Mouse (Mus musculus): ENCODE data around the gene Syt15.
"Not testable (repeated sequence)": the region's sequence is repeated elsewhere in the genome, so short reads cannot be mapped to it uniquely, and the experiment has no call there.

The Syt15 gene

DNA sequence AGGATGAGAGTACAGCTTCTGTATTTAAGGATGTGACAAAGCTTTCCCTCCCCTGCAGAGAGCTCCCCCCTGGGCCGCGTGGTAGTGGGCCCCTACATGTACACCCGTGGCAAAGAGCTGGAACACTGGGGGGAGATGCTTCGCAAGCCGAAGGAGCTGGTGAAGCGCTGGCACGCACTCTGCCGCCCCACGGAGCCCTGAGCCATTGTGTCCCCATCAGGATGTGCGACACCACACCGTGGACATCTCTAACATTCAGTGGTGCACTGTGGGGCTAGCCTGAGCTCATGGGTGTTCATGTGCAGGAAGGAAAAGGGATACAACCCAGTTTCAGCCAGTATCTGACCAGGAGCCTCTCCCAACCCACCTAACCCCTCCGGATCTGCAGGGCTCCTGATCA, 8.6 kb downstream of the Syt15 start:
- DNase-seq (ENCODE audit: low spot score): no peak

DNA sequence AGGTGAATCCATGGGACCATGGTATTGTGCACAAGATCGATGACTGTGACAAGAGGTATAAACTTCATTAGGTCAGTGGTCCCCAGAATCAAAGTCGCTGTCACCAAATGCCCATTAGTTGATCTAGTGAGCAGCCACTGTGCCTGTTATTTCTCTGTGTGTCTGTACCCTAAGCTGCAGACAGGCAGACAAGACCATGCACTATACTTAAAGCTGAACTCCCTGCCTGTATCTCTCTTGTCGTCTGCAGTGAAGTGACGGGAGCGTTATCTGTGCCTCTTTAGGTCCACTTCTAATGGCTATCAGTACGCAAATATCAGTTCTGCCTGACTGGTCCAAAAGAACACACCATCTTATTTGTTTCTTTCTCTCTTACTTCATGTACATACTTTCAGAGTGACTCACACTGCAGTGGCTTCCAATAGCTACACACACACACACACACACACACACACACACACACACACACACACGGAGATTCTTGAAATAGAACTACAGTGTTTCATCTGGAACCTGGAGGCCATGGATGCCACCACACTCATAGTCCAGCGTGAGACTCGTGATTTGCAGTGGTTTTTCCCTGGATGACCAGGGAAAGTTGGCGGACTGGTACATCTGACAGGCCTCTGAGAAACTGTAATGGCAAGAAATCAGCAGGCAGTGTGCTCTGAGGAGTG, 9.6 kb downstream of the Syt15 start:
- no peak for DNase-seq (ENCODE audit: low spot score)

DNA sequence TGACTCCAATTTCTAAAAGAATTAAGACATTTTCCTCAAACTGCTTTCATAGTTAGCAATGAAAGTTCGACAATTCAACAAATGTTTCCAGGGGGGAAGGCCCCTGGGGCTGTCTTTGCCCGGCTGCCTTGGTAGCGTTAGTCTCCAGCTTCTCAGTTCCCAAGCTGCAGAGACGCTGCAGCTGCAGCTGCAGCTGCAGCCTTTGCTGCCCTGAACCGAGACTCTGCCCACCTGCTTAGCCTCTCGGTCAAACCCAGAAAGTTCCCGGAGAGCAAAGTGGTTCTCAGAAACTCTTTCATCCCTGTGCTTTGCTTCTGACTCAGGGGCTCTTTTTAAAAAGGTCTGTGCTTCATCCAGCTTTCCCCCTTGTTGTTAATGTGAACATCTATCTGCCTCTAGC, 12.9 kb downstream of the Syt15 start:
- DNase-seq (ENCODE audit: low spot score): no peak

DNA sequence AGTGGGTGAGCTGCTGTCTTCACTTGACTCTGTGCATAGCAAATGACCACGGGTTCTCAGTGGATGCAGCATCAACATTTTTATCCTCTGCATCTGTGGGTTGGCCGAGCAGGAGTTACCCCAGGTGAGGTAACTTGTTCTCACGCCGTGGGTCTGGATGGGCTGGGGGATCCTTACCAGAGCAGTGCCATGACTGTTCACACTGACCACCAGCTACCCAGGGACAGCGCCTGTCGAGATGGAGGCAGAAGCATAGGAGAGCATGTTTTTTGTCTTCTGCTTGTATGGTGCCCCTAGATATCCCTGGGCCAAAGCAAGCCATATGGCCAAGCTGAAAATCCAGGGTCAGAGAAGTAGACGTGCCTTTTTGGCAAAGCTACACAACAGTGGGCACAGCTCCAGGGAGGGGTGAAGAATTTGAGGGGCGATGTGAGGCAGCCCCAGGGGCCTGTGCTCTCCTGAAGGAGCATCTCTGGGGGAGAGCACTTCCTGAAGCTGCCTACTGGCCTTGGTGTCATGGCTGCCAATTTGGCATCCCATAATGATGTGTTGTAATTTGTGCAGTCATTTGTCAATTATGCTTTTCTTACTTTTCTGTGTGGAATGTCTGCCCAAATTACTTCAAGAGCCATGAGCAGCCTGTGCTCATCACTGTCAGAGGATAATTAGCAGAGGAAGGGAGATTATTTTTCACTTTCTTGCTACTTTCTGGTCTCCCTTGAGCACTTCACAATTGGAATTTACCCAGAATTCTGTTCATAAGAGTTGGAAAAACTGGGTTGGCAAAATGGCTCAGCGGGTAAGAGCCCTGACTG, 13.7 kb downstream of the Syt15 start:
- no peak for DNase-seq (ENCODE audit: low spot score)

DNA sequence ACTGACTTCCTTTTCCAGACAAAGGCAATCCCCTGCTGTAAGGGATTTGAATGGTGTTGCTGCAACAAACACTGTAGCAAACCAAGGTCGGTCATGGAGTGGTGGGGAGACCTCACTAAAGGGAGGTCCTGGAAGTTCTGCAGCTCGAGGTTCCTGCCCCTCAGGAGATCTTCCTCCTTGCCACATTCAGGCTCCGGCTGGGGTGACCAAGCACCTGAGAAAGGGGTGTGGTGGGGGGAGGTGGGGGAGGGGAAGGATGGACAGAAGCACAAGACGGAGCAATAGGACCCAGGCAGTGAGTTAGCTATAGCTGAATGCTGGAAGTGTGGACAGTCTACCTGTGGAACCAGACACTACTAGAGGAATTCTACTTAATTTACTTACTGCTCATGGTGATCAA, 14.5 kb downstream of the Syt15 start:
- DNase-seq (ENCODE audit: low spot score): no peak

DNA sequence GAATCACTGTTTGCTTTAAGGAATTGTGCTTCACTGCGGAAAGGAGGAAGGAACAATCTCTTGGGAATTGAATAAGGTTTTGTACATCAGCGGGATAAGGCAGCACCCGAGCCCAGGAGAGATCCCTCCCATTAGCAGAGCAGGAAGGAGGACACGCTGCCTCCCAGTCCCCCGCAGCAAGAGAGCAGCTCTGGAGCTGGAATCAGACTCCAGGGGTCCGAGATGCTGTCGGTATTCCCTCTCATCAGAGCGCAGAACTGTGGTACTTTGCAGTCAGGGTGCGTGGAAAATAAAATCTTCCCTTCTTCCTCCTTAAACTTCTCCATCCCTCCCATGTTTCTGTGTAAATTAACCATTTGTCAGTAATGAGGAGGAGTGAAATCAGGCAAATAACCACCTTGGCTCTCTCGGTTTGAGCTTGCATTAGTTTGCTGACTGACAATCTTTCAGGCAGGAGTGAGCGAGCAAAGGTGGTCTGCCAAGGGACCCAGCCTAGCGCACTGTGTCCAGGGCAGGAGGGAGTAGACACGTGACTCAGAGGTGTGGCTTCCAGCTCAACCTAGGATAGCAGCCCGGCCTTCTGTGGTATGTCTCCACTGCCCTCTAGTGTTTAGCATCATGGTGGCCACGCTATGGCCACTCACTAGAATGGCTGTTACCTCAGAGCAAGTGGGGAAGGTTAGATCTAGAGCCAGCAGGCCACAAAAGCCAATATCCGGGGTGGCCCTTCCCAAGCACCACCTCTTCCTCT, 15.4 kb downstream of the Syt15 start:
- peak; percentile 39 for DNase-seq (ENCODE audit: low spot score)

DNA sequence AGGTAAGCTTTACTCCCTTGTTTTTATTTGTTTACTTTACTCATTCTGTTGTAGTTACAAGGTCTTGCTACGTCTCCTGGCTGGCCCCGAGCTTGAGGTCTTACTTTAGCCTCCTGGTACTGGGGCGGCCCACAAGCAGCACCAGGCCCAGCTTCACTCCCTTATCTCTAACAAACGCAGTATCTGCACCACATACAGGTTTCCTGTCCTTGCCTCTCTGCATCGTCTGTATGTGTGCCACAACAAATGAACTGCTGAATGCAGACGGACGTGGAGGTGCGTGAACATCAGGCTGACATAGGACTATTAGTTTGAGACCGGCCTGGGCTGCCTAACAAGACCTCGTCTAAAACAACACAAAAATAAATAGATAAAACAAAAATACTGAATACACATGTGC, 20.9 kb downstream of the Syt15 start:
- DNase-seq (ENCODE audit: low spot score): no peak

DNA sequence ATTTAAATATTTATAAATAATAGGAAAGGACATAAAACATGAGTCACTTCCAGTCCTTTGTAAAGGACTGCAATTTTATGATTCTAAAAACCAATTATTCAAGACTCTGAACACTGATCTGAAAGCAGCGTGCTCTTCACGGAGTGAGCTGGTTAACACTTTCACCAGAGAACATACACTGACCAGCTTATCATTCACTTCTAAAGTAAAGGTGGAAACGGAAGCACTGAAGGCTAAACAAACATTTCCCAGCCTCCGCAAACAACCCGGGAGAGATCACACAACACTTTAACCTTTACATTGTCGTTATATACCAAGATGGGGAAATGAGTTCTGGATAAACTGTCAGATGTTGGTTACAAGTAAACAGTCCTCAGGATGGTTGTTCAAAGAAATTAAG, 21.3 kb downstream of the Syt15 start:
- DNase-seq (ENCODE audit: low spot score): no peak

DNA sequence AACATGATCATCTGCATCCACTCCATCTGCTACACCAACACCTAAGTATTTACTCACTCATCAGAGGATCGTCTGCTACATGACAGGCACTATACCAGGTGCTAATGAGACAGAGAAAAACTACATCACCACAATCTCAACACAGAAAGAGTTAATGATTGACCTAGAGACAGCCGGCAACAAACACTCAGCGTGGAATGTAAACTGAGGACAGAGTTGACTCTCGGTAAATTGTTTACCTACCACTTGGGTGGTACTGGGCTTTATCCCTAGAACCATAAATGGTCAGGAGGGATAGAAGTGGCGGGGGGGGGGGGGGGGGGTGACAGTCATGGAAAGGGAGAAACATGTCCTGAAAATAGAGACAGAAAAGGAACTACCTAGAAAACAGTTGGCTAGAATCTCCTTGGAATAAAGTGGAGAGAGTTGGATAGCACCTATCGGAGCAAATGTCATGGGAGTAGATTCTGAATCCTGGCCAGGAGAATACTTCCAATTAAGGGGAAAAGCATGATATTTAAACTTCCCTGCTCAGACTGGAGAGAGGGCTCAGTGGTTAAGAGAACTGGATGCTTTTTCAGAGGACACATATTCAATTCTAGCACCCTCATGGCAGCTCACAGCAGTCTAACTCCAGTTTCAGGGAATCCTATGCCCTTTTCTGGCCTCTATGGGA, 33.2 kb downstream of the Syt15 start:
- DNase-seq (ENCODE audit: low spot score): no peak

DNA sequence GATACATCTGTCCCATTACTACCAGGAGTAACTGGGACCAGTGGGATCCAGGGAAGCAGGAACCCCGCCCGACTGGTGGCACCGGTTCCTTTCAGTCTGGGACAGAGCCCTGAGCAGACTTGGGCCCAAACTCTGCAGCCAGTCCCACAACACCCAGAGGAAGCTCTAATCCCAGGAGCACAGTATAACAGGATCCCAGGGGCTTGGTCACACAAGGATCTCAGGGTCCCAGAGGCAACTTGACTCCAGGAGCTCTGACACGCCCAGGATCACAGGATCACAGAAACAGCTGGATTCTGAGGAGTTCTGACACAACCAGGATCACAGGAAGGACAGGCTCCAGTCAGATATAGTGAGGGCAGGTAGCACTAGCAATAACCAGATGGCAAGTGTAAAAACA, 33.9 kb downstream of the Syt15 start:
- DNase-seq (ENCODE audit: low spot score): no peak

DNA sequence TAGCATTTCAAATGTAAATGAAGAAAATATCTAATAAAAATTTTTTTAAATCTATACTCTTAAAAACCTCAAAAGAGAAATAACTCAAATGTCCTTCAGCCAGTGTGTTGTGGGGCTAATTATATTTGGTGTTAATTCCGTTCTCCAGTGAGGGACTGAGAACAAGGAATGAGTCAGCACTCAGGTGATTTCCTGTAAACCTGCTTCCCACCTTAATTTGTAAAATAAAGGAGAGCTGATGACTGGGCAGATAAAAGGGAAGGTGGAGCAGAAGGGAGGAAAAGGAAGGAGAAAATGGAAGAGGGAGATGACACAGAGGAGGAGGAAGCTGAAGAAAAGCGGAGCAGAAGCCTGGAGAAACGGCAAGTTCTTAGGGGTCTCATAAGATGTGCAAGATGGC, 39.1 kb downstream of the Syt15 start:
- DNase-seq (ENCODE audit: low spot score): not testable (repeated sequence)

DNA sequence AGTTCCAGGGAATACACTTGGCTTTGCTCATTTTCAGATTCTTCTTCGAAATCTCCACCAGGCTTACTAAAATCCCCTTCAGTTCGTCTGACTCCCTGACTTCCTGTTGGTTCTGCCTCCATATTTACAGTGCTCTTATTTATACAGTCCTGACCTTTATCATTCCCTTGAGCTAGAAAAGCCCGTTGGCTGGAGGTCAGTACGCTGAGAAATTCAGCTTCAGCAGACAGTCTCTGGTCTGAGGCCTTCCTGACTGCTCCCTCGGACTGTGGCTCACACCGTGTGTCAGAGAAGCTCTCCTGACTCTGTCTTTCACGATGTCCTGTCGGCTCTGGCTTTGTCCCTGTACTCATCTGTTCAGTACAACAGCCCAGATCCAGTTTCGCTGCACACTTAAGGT, 48.7 kb downstream of the Syt15 start:
- DNase-seq (ENCODE audit: low spot score): no peak

DNA sequence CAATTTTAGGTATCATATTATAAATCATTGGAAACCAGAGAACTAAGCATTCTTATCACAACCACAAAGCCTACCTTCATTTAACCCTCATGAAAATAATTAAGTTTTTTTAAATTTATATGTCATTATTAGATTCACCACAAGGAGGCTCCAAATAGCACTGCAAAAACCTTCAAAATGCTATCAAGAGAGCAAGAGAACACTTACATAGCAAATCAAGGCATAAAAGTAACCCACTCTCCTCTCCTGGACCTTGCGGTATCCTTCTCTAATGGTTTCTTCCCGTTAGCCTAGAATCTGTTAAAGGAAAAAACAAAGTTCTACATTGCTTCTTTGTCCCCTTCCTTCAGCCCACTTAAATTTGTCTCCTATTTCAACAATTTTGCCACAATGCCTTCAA, 53.9 kb downstream of the Syt15 start:
- no peak for DNase-seq (ENCODE audit: low spot score)

DNA sequence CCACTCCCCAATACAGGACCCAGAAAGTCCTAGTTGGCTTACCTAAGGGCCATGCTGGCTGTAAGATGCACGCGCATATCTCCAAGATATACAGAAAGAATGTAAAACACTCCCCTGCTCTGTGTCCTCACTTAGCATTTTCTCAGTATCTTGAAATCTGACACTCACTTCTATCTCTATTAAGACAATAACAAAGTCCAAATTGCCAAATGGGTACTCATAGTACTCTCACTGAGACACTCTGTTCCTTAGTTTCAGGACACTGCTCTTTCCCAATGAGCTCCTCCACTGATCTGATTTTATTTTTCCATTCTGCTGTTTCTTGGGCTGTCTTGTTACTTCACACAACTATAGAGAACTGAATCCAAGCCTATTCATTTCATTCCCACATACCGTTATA, 54.7 kb downstream of the Syt15 start:
- no peak for DNase-seq (ENCODE audit: low spot score)

DNA sequence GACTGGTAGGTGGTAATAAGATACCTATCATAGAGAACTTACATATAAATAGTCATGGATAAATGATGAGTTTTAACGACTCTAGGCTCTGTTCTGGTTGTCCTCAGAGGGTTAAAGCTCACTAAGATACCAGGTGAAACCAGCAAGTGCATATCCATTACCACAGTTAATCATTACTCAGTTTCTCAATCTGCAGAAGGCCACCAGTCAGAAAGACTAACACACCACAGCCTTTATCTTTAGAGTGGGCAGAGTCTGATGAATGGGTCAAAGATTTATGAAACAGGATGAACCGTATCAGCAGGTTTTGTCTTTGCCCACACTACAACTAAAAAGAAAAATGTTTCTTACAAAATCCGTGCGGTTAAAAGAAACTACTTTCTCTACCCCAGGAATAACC, 55.8 kb downstream of the Syt15 start:
- DNase-seq (ENCODE audit: low spot score): no peak

DNA sequence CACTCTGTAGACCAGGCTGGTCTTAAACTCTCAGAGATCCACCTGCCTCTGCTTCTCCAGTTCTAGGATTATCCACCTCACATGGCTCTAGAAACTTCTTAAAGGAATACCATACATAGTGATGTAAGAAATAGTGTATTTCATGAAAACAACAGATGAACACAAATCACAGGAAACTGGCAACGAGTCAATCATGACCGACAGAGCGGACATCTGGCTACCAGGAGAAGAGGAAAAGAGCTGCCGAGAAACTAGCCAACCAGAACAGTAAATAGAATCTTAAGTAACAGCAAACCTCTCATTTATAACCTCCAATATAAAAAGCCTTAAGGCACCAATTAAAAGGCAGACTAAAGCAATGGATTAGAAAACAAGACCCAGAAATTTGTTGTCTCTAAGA, 60.3 kb downstream of the Syt15 start:
- no peak for DNase-seq (ENCODE audit: low spot score)
